Mouse (Mus musculus) embryonic facial prominence, embryonic 10.5 days (tissue): ENCODE measurements around the gene Ccdc182. TPM values are rescaled to one million over a fixed set of nuclear protein-coding genes. Genes with fewer than 3 reads are reported as not detected.

ENCODE experiments used
- DNase-seq: peaks from one replicate; pipeline ENCODE4 v3.0.0-alpha.2; 2017; ENCODE audit warnings: low spot score
- H3K27ac ChIP-seq: fragments of 300-500 bp; sonication (generic); replicated peaks from 2 replicates; pipeline ENCODE4 v1.5.1; 2016; ENCODE audit warnings: mild to moderate bottlenecking
- H3K27me3 ChIP-seq: fragments of 300-500 bp; sonication (generic); replicated peaks from 2 replicates; pipeline ENCODE4 v1.6.1; 2016; ENCODE audit warnings: low read depth, mild to moderate bottlenecking; ENCODE audit not compliant: poor library complexity, severe bottlenecking
- H3K36me3 ChIP-seq: fragments of 300-500 bp; sonication (generic); replicated peaks from 2 replicates; pipeline ENCODE4 v1.6.1; 2016; ENCODE audit warnings: mild to moderate bottlenecking, moderate library complexity
- H3K4me1 ChIP-seq: fragments of 300-500 bp; sonication (generic); 2 replicates; pipeline ENCODE4 v1.6.1; 2016
- H3K4me3 ChIP-seq: fragments of 300-500 bp; sonication (generic); 2 replicates; pipeline ENCODE4 v1.5.1; 2016; ENCODE audit warnings: mild to moderate bottlenecking, moderate library complexity
- H3K9me3 ChIP-seq: fragments of 300-500 bp; sonication (generic); 2 replicates; pipeline ENCODE4 v1.6.1; 2016; ENCODE audit warnings: mild to moderate bottlenecking
- WGBS: fragments of 180-500 bp; shearing (Covaris S2); methylation state at CpG from one replicate; pipeline ENCODE4 v1.1.7; 2016; 5-methylcytosine and 5-hydroxymethylcytosine counted together
- polyA plus RNA-seq: library from polyadenylated mRNA; unstranded; fragments of >200 nt; fragmentation: Nextera tagmentation; extraction: Ambion mirVana; gene quantifications from 2 replicates; pipeline ENCODE4 v1.2.1, GENCODE M21; 2016

Gene Ccdc182
- polyA plus RNA-seq, 1 experiment from 2014 or later = 1.7 TPM

DNA sequence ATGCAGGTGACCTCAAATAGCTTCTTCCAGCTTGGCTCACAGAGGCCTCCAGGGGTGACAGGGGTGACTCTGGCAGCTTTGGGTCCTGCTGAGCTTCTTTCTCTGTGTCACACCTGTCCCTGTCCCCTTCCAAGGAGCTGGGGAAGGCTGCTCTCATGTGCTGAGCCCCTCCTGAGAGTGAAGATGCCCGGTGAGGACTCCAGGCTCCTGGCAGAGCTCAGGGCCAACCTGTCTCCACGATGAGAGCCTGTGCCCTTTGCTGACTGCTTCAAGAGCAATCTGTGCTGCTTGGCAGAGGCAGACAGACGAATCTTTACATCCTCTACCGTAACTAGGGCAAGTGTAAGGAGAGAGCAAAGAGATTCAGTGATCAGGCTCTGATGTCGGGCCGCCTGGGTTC lies 16.9 kb downstream of the Ccdc182 start:
- peaks cover 68% of the 10 kb centered on the region for H3K4me1 ChIP-seq
- no peak overlapping the region for H3K4me3 ChIP-seq
- H3K27me3 ChIP-seq = no peaks in the 10 kb centered on the region; the same call in 1 of the 2 replicates
- H3K27ac ChIP-seq = peak overlapping the region; percentile 45
- WGBS = 51% methylated on average over 6 of the region's 6 CpGs
- H3K36me3 ChIP-seq = no peaks in the 10 kb centered on the region
- H3K9me3 ChIP-seq = no peaks in the 10 kb centered on the region
- DNase-seq = no peak

DNA sequence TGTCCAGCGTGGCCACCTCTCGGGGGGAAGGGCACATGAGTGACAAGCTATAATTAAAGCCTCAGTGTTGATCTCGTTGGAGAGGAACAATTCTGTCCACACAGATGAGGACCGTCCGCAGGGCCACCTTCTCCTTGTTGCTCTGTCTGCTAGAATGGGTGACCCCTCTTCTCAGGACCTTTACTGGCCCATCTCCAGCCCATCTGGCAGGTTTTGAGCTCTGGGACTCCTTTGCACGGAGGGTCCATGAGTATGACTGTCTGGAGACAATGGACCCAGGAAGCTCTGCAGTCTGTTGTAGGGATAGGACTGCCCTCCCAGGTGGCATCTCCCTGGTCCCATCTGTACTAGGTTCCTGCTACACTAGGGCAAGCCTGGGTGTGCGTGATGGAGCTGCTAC lies 17.7 kb downstream of the Ccdc182 start:
- Histone ChIP-seq H3K4me1 (peaks cover 70% of the 10 kb centered on the region), H3K36me3 (no peaks in the 10 kb centered on the region), H3K27ac (peak overlapping the region; percentile 45), H3K4me3 (no peak overlapping the region), H3K9me3 (no peaks in the 10 kb centered on the region), H3K27me3 (no peaks in the 10 kb centered on the region; the same call in 1 of the 2 replicates)
- DNase-seq = no peak
- WGBS = 56% methylated on average over 7 of the region's 7 CpGs

DNA sequence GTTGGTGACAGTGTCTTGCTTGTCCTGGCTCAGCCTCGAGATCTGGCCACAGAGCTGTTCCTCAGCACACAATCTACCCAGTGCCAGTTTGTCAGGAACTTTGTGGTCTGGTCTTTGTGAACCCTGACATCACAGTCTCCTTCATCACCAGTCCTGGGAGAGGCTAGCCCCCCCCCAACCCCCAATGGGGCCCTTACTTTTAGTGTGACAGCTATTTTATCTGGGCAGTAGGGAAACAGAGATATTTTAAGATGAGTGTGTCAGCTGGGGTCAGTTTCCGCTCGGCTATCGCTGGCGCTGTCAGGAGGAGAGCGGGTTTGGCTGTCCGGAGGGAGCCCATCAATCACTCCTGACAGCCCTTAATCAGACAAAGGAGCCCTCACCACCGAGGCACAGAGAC lies 19.7 kb downstream of the Ccdc182 start:
- no peaks in the 10 kb centered on the region for H3K36me3 ChIP-seq
- no peaks in the 10 kb centered on the region for H3K9me3 ChIP-seq
- H3K4me3 ChIP-seq = no peak overlapping the region
- H3K27ac ChIP-seq = peak overlapping the region; percentile 45; the same call in 1 of the 2 replicates
- peaks cover 68% of the 10 kb centered on the region for H3K4me1 ChIP-seq
- 46% methylated on average over 8 of the region's 8 CpGs for WGBS
- no peaks in the 10 kb centered on the region; the same call in 1 of the 2 replicates for H3K27me3 ChIP-seq
- no peak for DNase-seq

DNA sequence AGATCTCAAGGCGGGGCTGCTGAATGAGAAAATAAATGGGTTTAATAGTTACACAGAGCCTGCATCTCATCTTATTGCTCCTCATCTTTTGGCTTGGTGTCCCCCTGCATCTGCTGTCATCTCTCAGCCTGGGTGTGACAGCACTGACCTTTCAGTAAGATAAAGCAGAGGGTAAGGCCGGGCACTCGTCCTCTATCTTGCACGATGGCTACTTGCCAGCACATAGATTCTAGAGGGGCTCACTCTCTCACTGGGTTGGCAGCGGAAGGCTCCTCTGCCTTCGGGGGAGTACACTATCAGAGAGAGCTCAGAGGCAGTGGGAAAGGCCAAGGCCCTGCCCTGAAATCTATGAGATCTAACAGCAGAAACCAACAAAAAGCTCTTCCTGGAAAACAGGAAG lies 20.6 kb downstream of the Ccdc182 start:
- Histone ChIP-seq H3K27me3 (no peaks in the 10 kb centered on the region; the same call in 1 of the 2 replicates), H3K36me3 (no peaks in the 10 kb centered on the region), H3K9me3 (no peaks in the 10 kb centered on the region), H3K27ac (peak overlapping the region; percentile 70), H3K4me3 (no peak overlapping the region), H3K4me1 (peaks cover 65% of the 10 kb centered on the region)
- DNase-seq = no peak
- WGBS = 85% methylated on average over 6 of the region's 6 CpGs

DNA sequence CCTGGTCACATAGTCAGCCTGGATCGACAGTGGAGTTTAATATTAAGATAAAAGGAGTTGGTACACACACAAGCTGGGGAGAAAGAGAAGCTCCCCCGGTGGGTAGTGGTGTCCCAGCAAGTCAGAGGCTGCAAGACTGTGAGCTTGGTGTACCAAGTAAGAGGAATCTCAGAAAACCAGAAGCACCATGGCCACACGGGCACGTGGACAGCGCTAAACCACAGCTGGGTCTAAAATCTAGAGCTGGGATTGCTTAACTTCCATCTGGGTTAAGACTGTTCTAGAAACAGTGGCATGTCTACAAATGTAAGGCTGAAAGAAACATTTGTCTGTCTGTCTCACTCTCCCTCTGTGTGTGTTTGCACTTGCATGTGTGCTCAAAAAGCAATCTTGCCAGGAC lies 21.5 kb downstream of the Ccdc182 start:
- Histone ChIP-seq H3K4me3 (no peak overlapping the region), H3K9me3 (no peaks in the 10 kb centered on the region), H3K4me1 (peaks cover 56% of the 10 kb centered on the region), H3K36me3 (no peaks in the 10 kb centered on the region), H3K27ac (no peak overlapping the region), H3K27me3 (no peaks in the 10 kb centered on the region; the same call in 1 of the 2 replicates)
- WGBS = 87% methylated on average over 5 of the region's 5 CpGs
- no peak for DNase-seq

DNA sequence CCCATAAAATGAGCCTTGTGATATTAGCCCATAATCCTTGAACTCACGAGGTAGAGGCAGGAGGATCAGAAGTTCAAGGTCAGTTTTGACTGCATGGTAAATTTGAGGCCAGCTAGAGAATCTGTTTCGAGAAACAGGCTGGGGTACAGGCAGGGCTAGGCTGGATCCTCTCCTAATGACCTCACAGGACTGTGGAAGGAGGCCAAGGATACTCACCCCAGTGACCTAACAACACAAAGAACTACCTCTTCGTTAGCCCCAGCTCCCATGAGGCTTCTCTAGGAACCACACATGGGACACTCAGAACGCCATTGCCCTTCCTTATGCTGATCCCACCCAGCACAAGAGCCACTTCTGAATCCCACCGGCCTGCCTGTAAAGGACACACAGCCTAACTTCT lies 25.0 kb downstream of the Ccdc182 start:
- Histone ChIP-seq H3K27ac (no peak overlapping the region), H3K36me3 (no peaks in the 10 kb centered on the region; the same call in 1 of the 2 replicates), H3K4me3 (no peak overlapping the region), H3K27me3 (no peaks in the 10 kb centered on the region), H3K9me3 (no peaks in the 10 kb centered on the region), H3K4me1 (peaks cover 24% of the 10 kb centered on the region)
- DNase-seq = no peak
- 70% methylated on average over 5 of the region's 5 CpGs for WGBS

DNA sequence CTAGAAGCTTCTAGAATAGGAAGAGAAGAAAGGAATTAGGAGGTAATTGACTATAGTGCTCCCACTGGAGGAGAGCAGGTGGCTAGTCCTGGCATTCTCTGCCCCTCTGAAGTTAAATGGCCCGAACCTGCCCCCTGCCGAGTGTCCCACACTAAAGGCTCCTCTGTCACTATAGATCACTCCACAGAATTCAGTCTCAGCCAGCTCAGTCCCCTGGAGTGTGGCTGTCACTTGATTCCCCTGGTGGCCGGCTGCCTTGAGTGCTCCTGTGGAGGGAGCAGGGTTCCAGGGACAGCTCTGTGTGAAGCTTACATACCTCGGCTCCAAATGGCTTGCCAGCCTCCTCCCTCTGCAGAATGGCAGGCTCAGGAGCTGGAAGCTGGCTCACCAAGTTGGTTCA lies 33.2 kb downstream of the Ccdc182 start:
- WGBS = 12% methylated on average over 4 of the region's 4 CpGs

DNA sequence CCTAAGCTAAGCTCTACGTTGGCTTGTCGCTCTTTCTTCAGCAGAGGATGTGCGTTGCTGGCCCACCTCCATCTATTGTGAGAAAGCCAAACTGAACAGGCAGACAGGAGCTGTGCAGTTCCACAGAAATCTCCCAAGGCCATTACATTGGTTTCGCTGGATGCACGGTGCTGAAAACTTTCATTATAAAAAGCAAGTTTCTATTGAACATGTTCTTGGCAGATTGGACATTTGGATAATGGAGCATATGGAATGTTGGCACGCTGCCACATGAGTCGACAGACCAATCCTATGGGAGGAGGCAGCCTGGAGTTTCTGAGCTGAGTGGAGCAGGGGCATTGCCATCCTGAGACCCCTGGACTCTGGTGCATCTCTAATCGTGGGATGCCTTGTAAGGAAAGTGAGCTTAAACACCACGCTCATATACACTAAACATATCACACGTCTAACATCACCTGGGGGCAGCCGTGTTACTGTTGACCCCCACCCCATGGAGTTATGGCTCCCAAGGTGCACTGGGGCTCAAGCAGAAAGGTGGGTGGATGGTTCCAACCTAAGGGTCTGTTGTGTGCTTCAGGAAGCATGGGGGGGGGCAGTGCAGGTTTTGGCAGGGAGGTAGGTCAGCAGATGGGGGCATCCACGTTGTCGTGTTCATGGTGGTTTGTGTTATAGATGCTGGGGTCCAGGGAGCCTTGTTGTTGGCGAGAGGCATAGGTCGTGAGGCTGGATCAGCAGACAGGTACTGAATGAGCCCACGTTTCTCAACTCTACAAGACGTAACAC lies 35.1 kb downstream of the Ccdc182 start:
- no peaks in the 10 kb centered on the region for H3K9me3 ChIP-seq
- no peak for DNase-seq
- WGBS = 93% methylated on average over 17 of the region's 17 CpGs
- H3K27me3 ChIP-seq = 0 out of 2 replicates have a peak, but pooled peaks cover 3% of the 10 kb centered on the region
- H3K27ac ChIP-seq = no peak overlapping the region
- no peaks in the 10 kb centered on the region for H3K36me3 ChIP-seq
- no peak overlapping the region for H3K4me3 ChIP-seq
- peaks cover 17% of the 10 kb centered on the region for H3K4me1 ChIP-seq

More for the DNA sequence above, 33.2 kb downstream of the Ccdc182 start:
- no peaks in the 10 kb centered on the region; the same call in 1 of the 2 replicates for H3K36me3 ChIP-seq
- H3K9me3 ChIP-seq = no peaks in the 10 kb centered on the region
- DNase-seq = no peak
- H3K4me3 ChIP-seq = no peak overlapping the region
- no peak overlapping the region for H3K27ac ChIP-seq
- H3K4me1 ChIP-seq = peaks cover 17% of the 10 kb centered on the region
- 0 out of 2 replicates have a peak, but pooled peaks cover 3% of the 10 kb centered on the region for H3K27me3 ChIP-seq

DNA sequence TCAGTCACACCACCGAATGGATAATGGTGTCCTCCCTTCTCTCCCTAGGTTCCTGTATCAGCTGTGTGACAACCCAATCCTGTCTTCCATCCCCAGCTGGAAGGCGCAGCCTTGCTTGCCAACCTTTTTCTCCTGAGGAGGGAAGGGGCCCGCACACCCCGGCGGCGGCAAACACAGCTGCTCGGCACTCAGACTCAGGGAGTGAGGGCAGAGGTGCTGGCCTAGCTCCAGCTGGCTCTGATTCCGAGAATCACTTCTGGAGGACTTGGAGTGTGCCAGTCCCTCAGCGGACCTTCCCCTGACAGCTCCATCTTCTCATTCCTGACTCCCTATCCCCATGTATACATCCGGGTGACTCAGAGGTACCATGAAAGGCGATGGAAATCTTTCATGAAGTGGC lies 36.9 kb downstream of the Ccdc182 start:
- Histone ChIP-seq H3K9me3 (no peaks in the 10 kb centered on the region), H3K27me3 (0 out of 2 replicates have a peak, but pooled peaks cover 3% of the 10 kb centered on the region), H3K36me3 (peaks cover 4% of the 10 kb centered on the region), H3K4me1 (peaks cover 17% of the 10 kb centered on the region), H3K27ac (no peak overlapping the region; the same call in 1 of the 2 replicates), H3K4me3 (no peak overlapping the region)
- 68% methylated on average over 11 of the region's 11 CpGs for WGBS
- DNase-seq = no peak

DNA sequence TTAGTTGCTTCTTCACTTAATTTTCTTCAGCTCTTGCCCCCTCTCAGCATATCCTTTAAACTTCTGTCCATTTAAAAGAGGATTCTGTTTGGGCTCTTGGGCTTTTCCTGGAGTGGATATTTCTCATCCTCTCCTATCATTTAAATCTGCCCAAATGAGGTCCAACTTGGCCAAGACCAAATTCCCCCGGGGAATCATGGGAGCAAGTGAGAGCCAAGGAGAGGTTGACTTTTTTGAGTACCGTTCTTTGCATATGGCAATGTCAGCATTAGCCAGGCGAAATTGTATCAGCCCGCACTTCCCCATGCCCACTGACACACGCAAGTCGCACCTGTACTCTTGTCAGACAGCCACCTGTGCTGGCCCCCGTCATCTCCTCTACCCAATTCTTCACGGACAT lies 37.9 kb downstream of the Ccdc182 start:
- WGBS = 94% methylated on average over 8 of the region's 8 CpGs
- Histone ChIP-seq H3K4me3 (no peak overlapping the region), H3K4me1 (peaks cover 16% of the 10 kb centered on the region), H3K9me3 (no peaks in the 10 kb centered on the region), H3K27ac (no peak overlapping the region), H3K36me3 (peaks cover 10% of the 10 kb centered on the region), H3K27me3 (0 out of 2 replicates have a peak, but pooled peaks cover 3% of the 10 kb centered on the region)
- no peak for DNase-seq

DNA sequence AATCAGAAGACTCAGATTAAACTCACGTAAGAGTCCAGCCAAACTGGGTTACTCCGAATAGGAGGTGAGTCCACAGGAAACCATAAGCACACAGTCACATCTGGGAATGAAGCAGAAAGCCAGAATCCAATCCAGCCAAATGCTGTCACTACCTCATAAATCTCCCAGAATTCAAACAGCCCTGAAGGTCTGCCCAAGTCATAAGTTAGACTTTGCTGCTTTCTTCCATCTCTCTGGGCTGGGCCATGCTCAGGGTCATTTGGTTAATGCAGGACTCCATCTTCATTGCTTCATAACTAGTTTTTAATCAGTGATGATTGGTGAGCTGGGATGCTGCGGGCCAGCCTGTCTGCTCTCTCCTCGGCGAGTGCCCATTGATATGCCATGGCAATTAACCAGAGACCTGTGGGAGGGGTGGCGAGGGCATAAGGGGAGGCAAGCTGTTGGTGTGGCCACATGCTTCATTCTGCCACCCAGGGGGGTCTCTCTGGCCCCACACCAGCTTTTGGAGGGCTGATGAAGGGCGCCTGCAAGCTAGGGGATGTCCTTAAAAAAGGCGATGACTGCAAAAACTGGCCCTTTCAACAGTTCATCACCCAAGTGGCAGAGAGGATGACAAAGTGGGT lies 38.6 kb downstream of the Ccdc182 start:
- no peak for DNase-seq
- Histone ChIP-seq H3K36me3 (peaks cover 15% of the 10 kb centered on the region), H3K4me1 (peaks cover 9% of the 10 kb centered on the region), H3K27ac (no peak overlapping the region), H3K9me3 (no peaks in the 10 kb centered on the region), H3K4me3 (no peak overlapping the region), H3K27me3 (0 out of 2 replicates have a peak, but pooled peaks cover 3% of the 10 kb centered on the region)
- WGBS = 88% methylated on average over 8 of the region's 8 CpGs

DNA sequence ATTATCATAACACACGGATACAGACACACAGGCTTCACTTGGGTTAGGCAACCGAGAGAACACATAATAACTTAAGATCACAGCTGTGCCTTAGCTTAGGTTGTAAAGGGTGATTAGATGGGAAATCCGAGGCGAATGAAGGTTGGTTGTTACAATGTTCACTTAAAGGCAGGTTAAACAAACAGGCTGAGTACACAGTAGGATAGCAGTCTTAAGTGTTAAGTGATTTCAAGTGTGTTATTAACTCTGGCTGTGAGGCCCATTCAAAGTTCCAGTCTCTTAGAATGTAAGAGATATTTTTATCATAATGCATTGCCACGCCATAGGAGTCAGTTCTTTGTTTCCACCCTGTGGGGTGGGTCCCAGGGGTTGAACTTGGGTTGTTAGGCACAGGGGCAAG lies 41.0 kb downstream of the Ccdc182 start:
- no peak for DNase-seq
- Histone ChIP-seq H3K27ac (no peak overlapping the region), H3K9me3 (no peaks in the 10 kb centered on the region), H3K36me3 (peaks cover 33% of the 10 kb centered on the region), H3K4me3 (no peak overlapping the region), H3K27me3 (no peaks in the 10 kb centered on the region), H3K4me1 (peaks cover 6% of the 10 kb centered on the region)
- 59% methylated on average over 5 of the region's 5 CpGs for WGBS

DNA sequence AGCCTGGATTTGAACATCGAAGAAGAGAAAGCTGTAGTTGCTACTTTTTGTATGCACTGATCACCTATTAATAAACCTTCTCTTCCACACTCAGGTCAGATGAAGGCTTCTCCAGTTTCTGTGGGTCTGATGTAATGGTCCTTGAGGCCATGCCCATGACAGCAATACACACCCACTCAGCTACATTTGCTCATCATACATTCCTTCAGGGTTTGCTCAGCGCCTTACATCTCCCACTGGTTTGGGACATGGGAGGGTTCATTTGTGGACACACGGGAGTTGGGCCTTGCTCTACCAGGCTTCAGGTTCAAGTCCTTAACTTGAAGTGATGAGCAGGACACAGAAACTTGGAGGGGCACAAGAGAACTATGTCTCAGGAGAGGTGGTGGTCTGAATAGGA lies 44.1 kb downstream of the Ccdc182 start:
- H3K4me3 ChIP-seq = no peak overlapping the region
- no peaks in the 10 kb centered on the region for H3K9me3 ChIP-seq
- H3K4me1 ChIP-seq = no peaks in the 10 kb centered on the region
- H3K27me3 ChIP-seq = no peaks in the 10 kb centered on the region
- 96% methylated on average over 3 of the region's 3 CpGs for whole genome bisulfite sequencing
- no peak for DNase-seq
- peaks cover 40% of the 10 kb centered on the region for H3K36me3 ChIP-seq
- no peak overlapping the region for H3K27ac ChIP-seq
